Mouse (Mus musculus) left cerebral cortex, adult 8-10 months (tissue): ENCODE measurements around the gene Sh3pxd2a. TPM values are rescaled to one million over a fixed set of nuclear protein-coding genes. Genes with fewer than 3 reads are reported as not detected.

ENCODE experiments used
- DNase-seq, 2 experiments: peaks; one replicate each; pipeline ENCODE4 v3.0.0; 2022; ENCODE audit warnings: low spot score in 2 of 2
- microRNA-seq, 2 experiments: library from miRNA; unstranded; fragments of <30 nt; microRNA quantifications; one replicate each; pipeline ENCODE4 v1.2.0; 2022
- total RNA-seq, 4 experiments: library from RNA; stranded (reverse); gene quantifications; 2 replicates each; pipeline ENCODE4 v1.2.4; 2022

Gene Sh3pxd2a
- total RNA-seq, 4 experiments from 2014 or later: 29.9 to 33.2 (median 31.8) TPM

DNA sequence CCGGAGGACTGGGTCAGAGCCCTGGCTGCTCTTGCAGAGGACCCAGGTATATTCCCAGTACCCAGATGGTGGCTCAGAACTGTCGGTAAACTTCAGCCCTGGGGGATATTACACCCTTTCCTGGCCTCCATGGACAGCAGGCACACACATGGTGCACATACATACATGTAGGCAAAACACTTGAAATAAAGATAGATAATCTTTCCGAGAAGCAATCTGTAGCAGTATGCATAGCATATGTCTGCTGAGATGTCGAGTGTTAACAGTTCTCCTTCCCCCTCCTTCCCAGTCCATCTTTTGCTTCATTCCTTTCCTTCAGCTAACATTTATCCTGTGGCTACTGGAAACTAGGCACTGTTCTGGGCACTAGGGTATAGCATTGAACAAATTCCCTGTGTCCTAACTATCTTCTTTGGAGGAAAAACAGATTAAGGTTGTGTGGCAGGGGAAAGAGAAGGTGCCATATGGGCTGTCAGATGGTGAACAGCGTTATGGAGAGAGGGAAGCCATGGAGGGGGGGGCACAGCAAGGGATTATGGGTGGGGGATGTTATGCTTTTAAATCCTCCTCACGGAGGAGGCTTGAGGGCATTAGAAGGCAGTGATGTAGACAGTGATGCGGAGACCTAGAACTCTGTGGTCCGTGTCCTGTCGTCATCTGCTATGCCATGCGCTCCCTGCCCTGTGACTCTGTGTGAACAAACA is 252.4 kb downstream of the Sh3pxd2a start:
- DNase-seq: no peak

GRCm38 (mm10) chr19:47210432-47210831 is 253.8 kb downstream of the Sh3pxd2a start:
- no peak for DNase-seq

Small RNA genes lying within 50 kb of the gene (microRNA-seq; reads per million reads assigned to microRNA genes)
- 0.63 to 0.88 reads per million in 2 experiments for gene Mir6995

Other genes starting within 250 kb of the Sh3pxd2a start
- gene Stn1, start 73.1 kb upstream of the Sh3pxd2a start, total RNA-seq: 10 to 100 TPM; 22.5 to 29.1 (median 25.3) TPM
- gene Slk, start 115.3 kb upstream of the Sh3pxd2a start, total RNA-seq: 10 to 100 TPM; 53.2 to 54.7 (median 54.1) TPM
- gene Col17a1, start 227.7 kb upstream of the Sh3pxd2a start, total RNA-seq: under 1 TPM; 0.33 to 0.74 (median 0.47) TPM